Mouse (Mus musculus): Measurements from ENCODE around the gene P2rx4.

DNA sequence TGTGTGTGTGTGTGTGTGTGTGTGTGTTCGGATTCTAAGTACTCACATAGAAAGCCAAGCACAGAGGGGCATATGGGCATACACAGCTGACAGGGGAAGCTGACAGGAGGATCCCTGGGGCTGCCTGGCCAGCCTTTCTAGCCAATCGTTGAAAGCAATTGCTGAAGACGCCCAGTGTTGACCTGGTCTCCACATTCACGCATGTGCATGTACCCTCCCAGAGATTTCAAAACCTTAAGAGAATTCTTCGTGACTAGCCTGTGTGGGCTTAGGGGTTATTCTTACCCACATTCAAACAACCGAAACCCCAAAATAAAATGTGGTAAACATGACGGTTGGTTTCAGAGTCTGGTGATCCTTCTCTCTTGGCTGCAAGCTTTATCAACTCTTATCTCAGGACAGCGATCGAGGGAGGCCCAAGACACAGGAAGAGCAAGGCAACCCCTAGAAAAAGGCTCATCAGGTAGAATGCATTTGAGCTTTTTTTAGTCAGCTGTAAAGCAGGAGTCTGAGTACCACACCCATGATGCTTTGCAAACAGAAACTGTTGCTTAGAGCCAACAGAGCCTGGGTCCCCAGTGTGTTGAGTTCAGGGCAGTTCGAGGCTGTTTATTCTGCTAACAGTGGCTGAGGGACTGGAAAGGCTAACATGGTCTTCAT lies 9.2 kb upstream of the P2rx4 start:
- TF ChIP-seq POLR2A (IDR thresholded peaks at IDR 0.05; ENCODE audit: extremely low read depth, insufficient read depth, low read length) (no peak), CTCF (IDR thresholded peaks at IDR 0.05; ENCODE audit: low read depth, low read length) (no peak)

Measured in liver, adult 2 months (tissue).